Mouse (Mus musculus) limb, embryonic 14.5 days (tissue): ENCODE measurements around the gene Tcte1. TPM values are rescaled to one million over a fixed set of nuclear protein-coding genes. Genes with fewer than 3 reads are reported as not detected.

Experiments used
- ATAC-seq: fragments of 200-750 bp; cut with Nextera tagmentation; 2 replicates; pipeline ENCODE4 v1.8.0; 2017; ENCODE audit warnings: low read depth, moderate number of reproducible peaks, moderate TSS enrichment; ENCODE audit not compliant: low FRiP score
- DNase-seq: peaks from one replicate; pipeline ENCODE4 v3.0.0-alpha.2; 2015; ENCODE audit warnings: low spot score
- H3K27ac ChIP-seq: fragments of 300-500 bp; sonication (generic); replicated peaks from 2 replicates; pipeline ENCODE4 v1.5.1; 2014; ENCODE audit warnings: low read depth, mild to moderate bottlenecking, low read length, moderate library complexity, mixed read lengths
- H3K27me3 ChIP-seq: fragments of 300-500 bp; sonication (generic); 2 replicates; pipeline ENCODE4 v1.6.1; 2014; ENCODE audit warnings: low read length, mixed read lengths; ENCODE audit not compliant: control insufficient read depth, insufficient read depth
- H3K36me3 ChIP-seq: fragments of 300-500 bp; sonication (generic); 2 replicates; pipeline ENCODE4 v1.6.1; 2014; ENCODE audit warnings: mild to moderate bottlenecking, low read length, moderate library complexity, mixed read lengths; ENCODE audit not compliant: control insufficient read depth, insufficient read depth
- H3K4me1 ChIP-seq: fragments of 300-500 bp; sonication (generic); 2 replicates; pipeline ENCODE4 v1.6.1; 2014; ENCODE audit warnings: antibody characterized with exemption, low read length, mixed read lengths; ENCODE audit not compliant: control insufficient read depth, insufficient read depth
- H3K4me2 ChIP-seq: fragments of 300-500 bp; sonication (generic); replicated peaks from 2 replicates; pipeline ENCODE4 v1.6.1; 2014; ENCODE audit warnings: low read depth, mild to moderate bottlenecking, low read length, moderate library complexity; ENCODE audit not compliant: severe bottlenecking
- H3K4me3 ChIP-seq: fragments of 300-500 bp; sonication (generic); replicated peaks from 2 replicates; pipeline ENCODE4 v1.5.1; 2014; ENCODE audit warnings: low read length
- H3K9ac ChIP-seq: fragments of 300-500 bp; sonication (generic); 2 replicates; pipeline ENCODE4 v1.6.1; 2014; ENCODE audit warnings: mild to moderate bottlenecking, low read depth, low read length, moderate library complexity; ENCODE audit not compliant: severe bottlenecking
- H3K9me3 ChIP-seq: fragments of 300-500 bp; sonication (generic); 2 replicates; pipeline ENCODE4 v1.6.1; 2016; ENCODE audit warnings: low read length; ENCODE audit not compliant: control insufficient read depth
- POLR2A ChIP-seq: fragments of 200-500 bp; IDR thresholded peaks from 2 replicates; pipeline ENCODE4 v1.8.0; 2012; ENCODE audit warnings: inconsistent platforms, mild to moderate bottlenecking, moderate library complexity, borderline replicate concordance; ENCODE audit not compliant: insufficient read depth, insufficient read length; ENCODE audit errors: extremely low read depth
- WGBS: fragments of 180-500 bp; shearing (Covaris S2); extraction: QIAGEN DNeasy Blood & Tissue Kit; methylation state at CpG from one replicate; pipeline ENCODE4 v1.1.7; 2014; 5-methylcytosine and 5-hydroxymethylcytosine counted together
- polyA plus RNA-seq, 2 experiments: library from polyadenylated mRNA; depleted of rRNA in 1 of 2; stranded (reverse) in 1 of 2; unstranded in 1 of 2; fragments of >200 nt; fragmentation: Nextera tagmentation in 1 of 2; extraction: Ambion mirVana in 1 of 2; gene quantifications; 2 replicates each; pipeline versions ENCODE4 v1.2.1 to v1.2.3; 2012 to 2014

Gene Tcte1
- 0.04 TPM in 1 of 2 replicates, not detected in the other for polyA plus RNA-seq (2012; rRNA removed)
- 0.74 and 0.90 TPM in 2 replicates for polyA plus RNA-seq (2014; fragmentation: Nextera tagmentation; extraction: Ambion mirVana)

DNA sequence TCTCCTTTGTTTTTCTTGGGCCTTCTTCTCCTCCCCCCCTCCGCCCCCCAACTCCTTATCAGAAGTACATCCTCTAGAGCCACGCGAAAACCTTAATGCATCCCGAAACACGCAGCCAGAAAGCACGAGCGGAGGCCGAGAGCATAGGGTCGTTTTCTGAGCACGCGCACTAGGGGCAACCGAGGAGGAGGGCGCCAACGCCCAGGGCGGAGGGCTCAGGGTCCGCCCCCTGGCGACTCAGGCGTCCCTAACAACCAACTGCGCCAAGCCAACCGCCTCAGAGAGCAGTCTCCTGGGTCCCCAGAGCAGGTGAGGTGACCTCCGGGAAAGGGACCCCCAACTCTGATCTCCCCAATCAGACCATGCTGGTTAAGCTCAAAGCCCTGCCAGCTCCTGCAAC lies at the start of gene Tcte1:
Tcte1 (plus strand) TSS at position 172 of the 400 bp plus-strand sequence.
- peaks cover 25% of the 10 kb centered on the region for H3K36me3 ChIP-seq
- H3K4me3 ChIP-seq: peak within 1 kb of the TSS; percentile 35
- H3K4me1 ChIP-seq: peaks cover 5% of the 10 kb centered on the region; the same call in 1 of the 2 replicates
- no peaks in the 10 kb centered on the region for H3K9me3 ChIP-seq
- peak; percentile 71 for DNase-seq
- H3K27ac ChIP-seq: no peak within 1 kb of the TSS
- no peaks in the 10 kb centered on the region for H3K27me3 ChIP-seq
- under 1% methylated on average over 20 of the region's 21 CpGs for WGBS
- peak within 1 kb of the TSS; percentile 55 for H3K9ac ChIP-seq
- peak within 1 kb of the TSS; percentile 69 for H3K4me2 ChIP-seq
- ATAC-seq: peak; percentile 77
- TF ChIP-seq POLR2A: no peak

DNA sequence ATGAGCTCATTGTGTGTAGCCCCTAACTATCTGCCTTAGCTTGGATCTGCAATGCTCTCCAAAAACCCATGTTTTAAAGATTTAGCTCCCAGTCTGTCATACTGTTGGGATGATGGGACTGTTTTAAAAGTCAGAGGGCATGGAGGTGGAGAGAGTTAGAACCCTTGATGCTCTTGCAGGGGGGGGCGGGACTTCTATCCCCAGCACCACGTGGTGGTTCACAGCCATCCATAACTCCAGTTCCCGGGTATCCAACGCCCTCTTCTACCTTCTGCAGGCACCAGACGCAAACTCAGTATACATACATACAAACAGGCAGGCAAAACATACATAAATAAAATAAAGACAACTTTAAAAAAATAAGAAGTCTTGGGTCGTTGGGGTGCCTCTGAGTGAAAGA lies 49.6 kb upstream of the Tcte1 start:
- Histone ChIP-seq H3K36me3 (no peaks in the 10 kb centered on the region), H3K27me3 (no peaks in the 10 kb centered on the region), H3K4me1 (no peaks in the 10 kb centered on the region; the same call in 1 of the 2 replicates), H3K4me2 (no peak overlapping the region), H3K9me3 (no peaks in the 10 kb centered on the region), H3K4me3 (no peak overlapping the region), H3K27ac (no peak overlapping the region), H3K9ac (no peak overlapping the region)
- DNase-seq (no peak), ATAC-seq (no peak)
- no peak for TF ChIP-seq POLR2A
- 64% methylated on average over 6 of the region's 6 CpGs for WGBS

DNA sequence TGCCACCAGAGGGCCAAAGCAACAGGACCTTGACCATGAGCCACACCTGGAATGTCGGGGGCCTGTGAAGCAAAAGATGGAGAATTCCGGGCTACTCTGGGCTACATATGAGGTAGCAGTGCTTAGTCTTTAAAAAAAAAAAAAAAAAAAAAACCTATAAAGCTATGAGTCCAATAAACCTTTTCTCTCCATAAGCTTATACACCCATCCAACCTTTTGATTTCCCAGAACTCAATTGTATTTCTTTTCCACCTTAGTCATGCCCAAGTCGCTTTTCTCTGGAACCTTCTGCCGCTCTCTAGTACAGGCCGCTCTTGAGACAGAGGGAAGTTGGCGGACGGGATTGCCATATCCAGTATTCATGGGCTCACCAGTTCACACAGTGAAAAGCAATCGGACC lies 49.1 kb upstream of the Tcte1 start:
- Histone ChIP-seq H3K4me3 (peak overlapping the region; percentile 35), H3K36me3 (no peaks in the 10 kb centered on the region), H3K9me3 (no peaks in the 10 kb centered on the region), H3K9ac (peak overlapping the region; percentile 37; the same call in 1 of the 2 replicates), H3K27ac (no peak overlapping the region), H3K27me3 (no peaks in the 10 kb centered on the region), H3K4me1 (no peaks in the 10 kb centered on the region; the same call in 1 of the 2 replicates), H3K4me2 (peak overlapping the region; percentile 48)
- 71% methylated on average over 8 of the region's 8 CpGs for WGBS
- no peak for TF ChIP-seq POLR2A
- DNase-seq (no peak), ATAC-seq (no peak)

DNA sequence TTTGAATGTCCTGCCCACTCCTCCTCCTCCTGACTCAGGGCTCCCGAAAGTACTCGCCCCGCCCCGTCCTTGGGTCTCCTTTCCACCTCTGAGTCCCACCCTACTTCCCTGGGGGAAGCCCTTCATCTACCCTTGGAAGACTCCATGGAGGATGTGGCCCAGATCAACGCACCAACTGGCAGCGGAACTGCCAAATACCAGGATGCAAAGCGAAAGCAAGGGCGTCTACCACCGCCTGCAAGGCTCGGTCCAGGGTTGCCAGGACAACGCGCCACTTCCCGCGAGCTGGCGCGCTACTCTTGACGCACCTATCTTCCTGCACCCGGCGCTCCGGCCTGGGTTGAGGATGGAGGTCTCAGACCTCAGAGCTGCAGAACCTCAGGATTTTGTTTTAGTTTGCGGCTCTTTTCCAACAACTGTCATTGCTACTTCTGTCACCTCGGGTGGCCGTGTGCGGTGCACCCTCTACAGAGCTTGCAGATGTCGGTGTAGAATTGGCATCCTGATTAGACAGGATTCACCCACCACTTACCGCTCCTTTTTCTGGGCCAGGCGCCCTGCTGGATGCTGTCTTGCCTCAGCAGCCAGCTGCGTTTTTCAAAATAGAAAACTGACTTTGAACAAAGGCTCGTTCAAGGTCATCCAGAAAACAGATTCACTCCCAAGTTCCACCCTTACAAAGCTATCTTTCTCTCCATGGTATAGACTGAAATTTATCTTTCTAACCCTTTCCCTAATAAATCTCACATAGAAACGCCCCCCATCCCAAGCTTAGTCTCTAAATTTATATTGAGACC lies 48.4 kb upstream of the Tcte1 start, which contains the start of gene Spats1:
Spats1 (minus strand) TSS at position 747 of the 797 bp plus-strand sequence.
- Histone ChIP-seq H3K4me1 (no peaks in the 10 kb centered on the region; the same call in 1 of the 2 replicates), H3K27ac (no peak within 1 kb of the TSS), H3K27me3 (no peaks in the 10 kb centered on the region), H3K4me3 (peak within 1 kb of the TSS; percentile 35), H3K9me3 (no peaks in the 10 kb centered on the region), H3K9ac (peak within 1 kb of the TSS; percentile 37), H3K36me3 (no peaks in the 10 kb centered on the region), H3K4me2 (peak within 1 kb of the TSS; percentile 48)
- DNase-seq (peak; percentile 51), ATAC-seq (peak; percentile 78)
- 4% methylated on average over 30 of the region's 30 CpGs for WGBS
- 0 out of 2 replicates have a peak, but pooled peaks have one; percentile 10 for TF ChIP-seq POLR2A

DNA sequence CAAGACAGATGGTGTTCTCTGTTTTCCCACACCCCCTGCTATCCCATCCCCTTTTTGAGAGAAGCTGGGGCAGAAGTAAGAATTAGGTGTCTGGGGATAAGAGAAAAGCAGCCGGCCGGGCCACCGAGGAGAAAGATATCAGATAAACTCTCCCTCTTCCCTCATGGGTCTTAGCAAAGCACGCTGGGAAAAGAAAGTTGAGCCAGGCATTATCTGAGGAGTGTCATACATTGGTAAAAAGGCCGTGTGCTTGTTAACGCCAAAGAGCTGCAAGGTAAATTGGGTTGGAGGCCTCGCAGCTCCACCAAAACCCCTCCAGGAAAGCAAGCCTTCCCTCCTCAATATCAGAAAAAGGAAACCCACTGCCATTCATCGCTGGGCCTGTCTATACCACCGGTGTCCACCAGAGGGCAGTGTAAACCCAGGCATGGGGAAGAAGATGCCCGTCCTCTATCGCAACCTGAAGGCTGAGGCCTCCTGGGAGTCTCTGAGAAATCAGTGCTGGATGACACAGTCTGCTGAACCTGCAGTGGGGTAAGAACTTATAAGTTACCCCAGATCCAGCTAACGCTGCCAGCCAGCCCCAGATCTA lies 44.9 kb upstream of the Tcte1 start:
- Histone ChIP-seq H3K4me1 (no peaks in the 10 kb centered on the region; the same call in 1 of the 2 replicates), H3K9me3 (no peaks in the 10 kb centered on the region), H3K4me3 (no peak overlapping the region), H3K27ac (no peak overlapping the region), H3K36me3 (no peaks in the 10 kb centered on the region), H3K4me2 (no peak overlapping the region), H3K27me3 (no peaks in the 10 kb centered on the region), H3K9ac (no peak overlapping the region)
- WGBS: 16% methylated on average over 12 of the region's 12 CpGs
- DNase-seq: peak; percentile 68
- 0 out of 2 replicates have a peak, but pooled peaks have one; percentile 21 for TF ChIP-seq POLR2A
- ATAC-seq: no peak
